Comparison of ENCODE assay signal across 34 mouse cellular contexts in the genomic region with DNA sequence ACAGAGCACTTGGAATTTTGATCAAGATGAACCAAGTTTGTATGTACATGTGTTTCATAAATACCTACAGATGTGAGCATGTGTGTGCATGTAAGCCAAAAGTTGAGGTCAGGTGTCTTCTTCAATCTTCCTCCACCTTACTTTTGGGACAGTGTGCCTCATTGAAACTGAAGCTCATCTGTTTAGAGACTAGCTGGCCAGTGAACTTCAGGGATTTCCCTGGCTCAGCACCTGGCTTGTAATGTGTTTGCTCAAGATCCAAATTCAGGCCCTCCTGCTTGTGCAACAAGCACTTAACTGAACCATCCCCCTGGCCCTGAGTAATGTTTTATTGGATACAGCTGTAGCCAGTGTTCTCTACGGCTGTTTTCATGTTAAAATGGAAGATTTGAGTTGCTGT. TPM values are rescaled to one million over a fixed set of nuclear protein-coding genes. Genes with fewer than 3 reads are reported as not detected.
DNase-seq lines count a peak whose midpoint lies in the region; ATAC-seq lines count a peak whose summit lies in the region.
"Had no signal": no experiment of that assay in that cellular context is flagged by ENCODE, and none has a peak within 500 bp of the region (broad histone marks: within the 10 kb centered on the region; RNA-seq: fewer than 3 reads in every experiment).

No protein-coding gene starts in this region.

- no peaks in the 10 kb centered on the region for H3K27me3 ChIP-seq in limb, embryonic 11.5 days (ENCODE audit: control insufficient read depth, insufficient read depth, low read length)
- no peaks in the 10 kb centered on the region for H3K27me3 ChIP-seq in limb, embryonic 10.5 days (ENCODE audit: low read depth, poor library complexity, severe bottlenecking)
- no peaks in the 10 kb centered on the region for H3K27me3 ChIP-seq in embryonic facial prominence, embryonic 14.5 days (replicated peaks; ENCODE audit: control insufficient read depth, insufficient read depth, low read length)
- H3K27me3 ChIP-seq in limb, embryonic 15.5 days, result no peaks in the 10 kb centered on the region
- H3K27me3 ChIP-seq: embryonic facial prominence, embryonic 15.5 days; forebrain, embryonic 12.5 days; intestine, embryonic 15.5 days; megakaryocyte, embryonic 14.5 days; midbrain, embryonic 13.5 days; neural tube, embryonic 13.5 days; stomach, embryonic 15.5 days had no signal

- ATAC-seq in limb, embryonic 11.5 days (ENCODE audit: insufficient number of reproducible peaks, low FRiP score, low TSS enrichment, low read depth), result 0 out of 2 replicates have a peak, but pooled peaks have one; percentile 26
- peak; percentile 67; the same call in 1 of the 2 replicates for ATAC-seq in embryonic facial prominence, embryonic 14.5 days (ENCODE audit: low read depth)
- ATAC-seq in limb, embryonic 15.5 days (ENCODE audit: insufficient number of reproducible peaks, low FRiP score, low TSS enrichment, low read depth), result no peak
- ATAC-seq in activated CD4-positive, CD25-positive, alpha-beta regulatory T cell, adult 4 months, result no peak
- ATAC-seq: hindbrain, embryonic 16.5 days; intestine, embryonic 15.5 days; midbrain, embryonic 13.5 days had no signal

- H3K4me1 ChIP-seq in limb, embryonic 11.5 days (ENCODE audit: control insufficient read depth, insufficient read depth, low read length), result 0 out of 2 replicates have a peak, but pooled peaks cover 3% of the 10 kb centered on the region
- H3K4me1 ChIP-seq in limb, embryonic 10.5 days, result peaks cover 11% of the 10 kb centered on the region
- 0 out of 2 replicates have a peak, but pooled peaks cover 3% of the 10 kb centered on the region for H3K4me1 ChIP-seq in embryonic facial prominence, embryonic 14.5 days (ENCODE audit: control insufficient read depth, insufficient read depth, low read length)
- H3K4me1 ChIP-seq in limb, embryonic 15.5 days, result no peaks in the 10 kb centered on the region
- H3K4me1 ChIP-seq: forebrain, embryonic 12.5 days; intestine, embryonic 15.5 days; megakaryocyte, embryonic 14.5 days; midbrain, embryonic 13.5 days; neural tube, embryonic 13.5 days; stomach, embryonic 15.5 days had no signal

- H3K27ac ChIP-seq in limb, embryonic 11.5 days (replicated peaks; ENCODE audit: low read depth, low read length), result peak overlapping the region; percentile 45; the same call in 1 of the 2 replicates
- no peak overlapping the region for H3K27ac ChIP-seq in limb, embryonic 10.5 days
- no peak overlapping the region for H3K27ac ChIP-seq in embryonic facial prominence, embryonic 14.5 days (replicated peaks; ENCODE audit: low read depth, low read length)
- H3K27ac ChIP-seq in limb, embryonic 15.5 days, result 0 out of 2 replicates have a peak overlapping the region, but pooled peaks have one; percentile 8
- H3K27ac ChIP-seq: embryonic facial prominence, embryonic 15.5 days; forebrain, embryonic 12.5 days; intestine, embryonic 15.5 days; kidney, postnatal 0 days; midbrain, embryonic 13.5 days; neural tube, embryonic 13.5 days; stomach, embryonic 15.5 days had no signal

- no peak overlapping the region for H3K4me2 ChIP-seq in limb, embryonic 11.5 days (ENCODE audit: low read depth, severe bottlenecking)
- no peak overlapping the region for H3K4me2 ChIP-seq in embryonic facial prominence, embryonic 14.5 days (ENCODE audit: low read depth, low read length)
- H3K4me2 ChIP-seq in limb, embryonic 15.5 days, result no peak overlapping the region
- H3K4me2 ChIP-seq: embryonic facial prominence, embryonic 15.5 days; forebrain, embryonic 12.5 days; intestine, embryonic 15.5 days; midbrain, embryonic 13.5 days; neural tube, embryonic 13.5 days; stomach, embryonic 15.5 days had no signal

- peak; percentile 21 for DNase-seq in embryo, embryonic 11 days
- no peak for DNase-seq in embryo, embryonic 10.5 days (ENCODE audit: low spot score)
- peak; percentile 46 for DNase-seq in limb, embryonic 11.5 days (ENCODE audit: low spot score)
- DNase-seq in limb, embryonic 10.5 days (ENCODE audit: low spot score), result no peak
- DNase-seq in embryonic facial prominence, embryonic 14.5 days (ENCODE audit: low spot score), result peak; percentile 85
- no peak for DNase-seq in adrenal gland, postnatal 14 days
- DNase-seq: adrenal gland, adult 2 months; cerebellum, adult 2 months; cerebellum, postnatal 14 days; kidney, adult 2 months; kidney, postnatal 4 days; layer of hippocampus, postnatal 36 days; liver; lung, postnatal 4 days; thymus, postnatal 14 days had no signal

- no peaks in the 10 kb centered on the region for H3K36me3 ChIP-seq in limb, embryonic 11.5 days (ENCODE audit: control insufficient read depth, insufficient read depth, low read length)
- no peaks in the 10 kb centered on the region for H3K36me3 ChIP-seq in limb, embryonic 10.5 days
- H3K36me3 ChIP-seq in embryonic facial prominence, embryonic 14.5 days (ENCODE audit: control insufficient read depth, insufficient read depth, low read length), result no peaks in the 10 kb centered on the region
- H3K36me3 ChIP-seq in limb, embryonic 15.5 days, result no peaks in the 10 kb centered on the region
- H3K36me3 ChIP-seq: embryonic facial prominence, embryonic 15.5 days; forebrain, embryonic 12.5 days; intestine, embryonic 15.5 days; midbrain, embryonic 13.5 days; neural tube, embryonic 13.5 days; stomach, embryonic 15.5 days had no signal

- no peaks in the 10 kb centered on the region for H3K9me3 ChIP-seq in limb, embryonic 11.5 days (ENCODE audit: control insufficient read depth, low read length)
- H3K9me3 ChIP-seq in limb, embryonic 10.5 days (replicated peaks), result no peaks in the 10 kb centered on the region
- H3K9me3 ChIP-seq in embryonic facial prominence, embryonic 14.5 days (ENCODE audit: control insufficient read depth, low read length), result no peaks in the 10 kb centered on the region
- H3K9me3 ChIP-seq in limb, embryonic 15.5 days, result no peaks in the 10 kb centered on the region
- H3K9me3 ChIP-seq: embryonic facial prominence, embryonic 15.5 days; forebrain, embryonic 12.5 days; intestine, embryonic 15.5 days; midbrain, embryonic 13.5 days; neural tube, embryonic 13.5 days; stomach, embryonic 15.5 days had no signal

- H3K4me3 ChIP-seq in limb, embryonic 11.5 days (ENCODE audit: low read depth, low read length), result no peak overlapping the region
- H3K4me3 ChIP-seq in limb, embryonic 10.5 days, result no peak overlapping the region
- no peak overlapping the region for H3K4me3 ChIP-seq in embryonic facial prominence, embryonic 14.5 days (ENCODE audit: low read depth, low read length)
- no peak overlapping the region for H3K4me3 ChIP-seq in limb, embryonic 15.5 days
- H3K4me3 ChIP-seq: embryonic facial prominence, embryonic 15.5 days; forebrain, embryonic 12.5 days; intestine, embryonic 15.5 days; megakaryocyte, embryonic 14.5 days; midbrain, embryonic 13.5 days; neural tube, embryonic 13.5 days; stomach, embryonic 15.5 days had no signal

- WGBS in limb, embryonic 11.5 days, result 20% methylated on average over 1 of the region's 1 CpGs
- 50% methylated on average over 1 of the region's 1 CpGs for WGBS in limb, embryonic 10.5 days
- whole genome bisulfite sequencing in embryonic facial prominence, embryonic 14.5 days, result 25% methylated on average over 1 of the region's 1 CpGs
- 23% methylated on average over 1 of the region's 1 CpGs for WGBS in limb, embryonic 15.5 days

- H3K9ac ChIP-seq in limb, embryonic 11.5 days (ENCODE audit: low read length), result no peak overlapping the region
- no peak overlapping the region for H3K9ac ChIP-seq in embryonic facial prominence, embryonic 14.5 days (ENCODE audit: low read depth, low read length)
- no peak overlapping the region for H3K9ac ChIP-seq in limb, embryonic 15.5 days
- H3K9ac ChIP-seq: embryonic facial prominence, embryonic 15.5 days; forebrain, embryonic 12.5 days; intestine, embryonic 15.5 days; midbrain, embryonic 13.5 days; neural tube, embryonic 13.5 days; stomach, embryonic 15.5 days had no signal

RNA-seq across cellular contexts. Expression of a gene that starts 18.3 kb away (rescaled TPM):
- polyA plus RNA-seq in limb, embryonic 11.5 days (2014; fragmentation: Nextera tagmentation; extraction: Ambion mirVana), result 96.5 and 109 TPM in 2 replicates
- 93.7 and 97.6 TPM in 2 replicates for polyA plus RNA-seq in limb, embryonic 10.5 days (2016; fragmentation: Nextera tagmentation; extraction: Ambion mirVana)
- polyA plus RNA-seq in embryonic facial prominence, embryonic 14.5 days (2014; fragmentation: Nextera tagmentation; extraction: Ambion mirVana), result 61.9 and 71.9 TPM in 2 replicates
- polyA plus RNA-seq in limb, embryonic 15.5 days (2015; fragmentation: Nextera tagmentation; extraction: Ambion mirVana), result 61.9 and 67.6 TPM in 2 replicates
- 10 to 100 TPM; 41.5 to 42.1 TPM for polyA plus RNA-seq in activated CD4-positive, CD25-positive, alpha-beta regulatory T cell, adult 4 months (2017; shearing (Covaris generic))
- total RNA-seq in adrenal gland, postnatal 14 days (2021), result 31.1 and 39.6 TPM in 2 replicates

RNA-seq across cellular contexts. Expression of a gene that starts 22.1 kb away (rescaled TPM):
- not detected in 2 replicates for polyA plus RNA-seq in limb, embryonic 11.5 days (2014; fragmentation: Nextera tagmentation; extraction: Ambion mirVana)
- polyA plus RNA-seq in limb, embryonic 10.5 days (2016; fragmentation: Nextera tagmentation; extraction: Ambion mirVana), result not detected in 2 replicates
- polyA plus RNA-seq in embryonic facial prominence, embryonic 14.5 days (2014; fragmentation: Nextera tagmentation; extraction: Ambion mirVana), result not detected in 2 replicates
- not detected in 2 replicates for polyA plus RNA-seq in limb, embryonic 15.5 days (2015; fragmentation: Nextera tagmentation; extraction: Ambion mirVana)
- polyA plus RNA-seq in activated CD4-positive, CD25-positive, alpha-beta regulatory T cell, adult 4 months (2017; shearing (Covaris generic)), result not detected
- total RNA-seq in adrenal gland, postnatal 14 days (2021), result not detected in 2 replicates
- total RNA-seq: adrenal gland, adult 2 months; adrenal gland, postnatal 4 days; heart, postnatal 25 days; layer of hippocampus, postnatal 36 days; MEL had no signal
- polyA plus RNA-seq: adrenal gland, adult 2 months; cerebellum, adult 2 months; cortical plate, adult 2 months; embryonic facial prominence, embryonic 15.5 days; forebrain, embryonic 12.5 days; heart, embryonic 14.5 days; hindbrain, embryonic 11.5 days; hindbrain, embryonic 16.5 days; intestine, embryonic 15.5 days; kidney, postnatal 0 days; lung, embryonic 16.5 days; midbrain, embryonic 13.5 days; neural tube, embryonic 13.5 days; stomach, embryonic 15.5 days; urinary bladder, adult 2 months had no signal

RNA-seq across cellular contexts. Expression of a gene that starts 29.1 kb away (rescaled TPM):
- polyA plus RNA-seq in limb, embryonic 11.5 days (2014; fragmentation: Nextera tagmentation; extraction: Ambion mirVana), result not detected in 2 replicates
- polyA plus RNA-seq in limb, embryonic 10.5 days (2016; fragmentation: Nextera tagmentation; extraction: Ambion mirVana), result not detected in 2 replicates
- polyA plus RNA-seq in embryonic facial prominence, embryonic 14.5 days (2014; fragmentation: Nextera tagmentation; extraction: Ambion mirVana), result 0.18 and 0.26 TPM in 2 replicates
- 0.38 and 0.42 TPM in 2 replicates for polyA plus RNA-seq in limb, embryonic 15.5 days (2015; fragmentation: Nextera tagmentation; extraction: Ambion mirVana)
- 100 to 1,000 TPM; 102 to 115 TPM for polyA plus RNA-seq in activated CD4-positive, CD25-positive, alpha-beta regulatory T cell, adult 4 months (2017; shearing (Covaris generic))
- total RNA-seq in adrenal gland, postnatal 14 days (2021), result 0.74 and 6.8 TPM in 2 replicates
- total RNA-seq: MEL had no signal
- polyA plus RNA-seq: forebrain, embryonic 12.5 days; heart, embryonic 14.5 days; hindbrain, embryonic 11.5 days; hindbrain, embryonic 16.5 days; midbrain, embryonic 13.5 days; neural tube, embryonic 13.5 days had no signal

RNA-seq across cellular contexts. Expression of a gene that starts 36.3 kb away (rescaled TPM):
- polyA plus RNA-seq in limb, embryonic 11.5 days (2014; fragmentation: Nextera tagmentation; extraction: Ambion mirVana), result 0.16 TPM in 1 of 2 replicates, not detected in the other
- polyA plus RNA-seq in limb, embryonic 10.5 days (2016; fragmentation: Nextera tagmentation; extraction: Ambion mirVana), result 0.13 TPM in 1 of 2 replicates, not detected in the other
- 0.11 and 0.24 TPM in 2 replicates for polyA plus RNA-seq in embryonic facial prominence, embryonic 14.5 days (2014; fragmentation: Nextera tagmentation; extraction: Ambion mirVana)
- 0.12 and 0.14 TPM in 2 replicates for polyA plus RNA-seq in limb, embryonic 15.5 days (2015; fragmentation: Nextera tagmentation; extraction: Ambion mirVana)
- polyA plus RNA-seq in activated CD4-positive, CD25-positive, alpha-beta regulatory T cell, adult 4 months (2017; shearing (Covaris generic)), result 1 to 10 TPM; 5.5 to 8.1 TPM
- 0.96 and 1.5 TPM in 2 replicates for total RNA-seq in adrenal gland, postnatal 14 days (2021)
- polyA plus RNA-seq: forebrain, embryonic 12.5 days had no signal

Comparison
In these comparisons a context has a peak if more than half of its experiments do, and no peak if none do; other contexts are left out.
1. DNase-seq: peak in embryo, embryonic 11 days (single experiment), limb, embryonic 11.5 days (single experiment) and embryonic facial prominence, embryonic 14.5 days (single experiment); none in embryo, embryonic 10.5 days (single experiment), limb, embryonic 10.5 days (single experiment) and adrenal gland, postnatal 14 days (single experiment).
2. ATAC-seq: peak in limb, embryonic 11.5 days (single experiment) and embryonic facial prominence, embryonic 14.5 days (single experiment); none in limb, embryonic 15.5 days (single experiment) and activated CD4-positive, CD25-positive, alpha-beta regulatory T cell, adult 4 months (single experiment).
3. H3K27ac ChIP-seq: peak in limb, embryonic 11.5 days (single experiment) and limb, embryonic 15.5 days (single experiment); none in limb, embryonic 10.5 days (single experiment) and embryonic facial prominence, embryonic 14.5 days (single experiment).
4. RNA of a gene that starts 29.1 kb away (polyA plus RNA-seq): 102 to 115 TPM in activated CD4-positive, CD25-positive, alpha-beta regulatory T cell, adult 4 months; 0.38 to 0.42 TPM in limb, embryonic 15.5 days, 0.18 to 0.26 TPM in embryonic facial prominence, embryonic 14.5 days, not detected in limb, embryonic 11.5 days and not detected in limb, embryonic 10.5 days; every median in the first group is over 10 times any median in the second.